Mouse (Mus musculus): ENCODE results near the gene Hspa4. TPM values are rescaled to one million over a fixed set of nuclear protein-coding genes. Genes with fewer than 3 reads are reported as not detected.

Gene Hspa4
- 21.1 and 23.7 TPM in 2 replicates for polyA plus RNA-seq (2012; rRNA removed; ENCODE audit: low replicate concordance)

DNA sequence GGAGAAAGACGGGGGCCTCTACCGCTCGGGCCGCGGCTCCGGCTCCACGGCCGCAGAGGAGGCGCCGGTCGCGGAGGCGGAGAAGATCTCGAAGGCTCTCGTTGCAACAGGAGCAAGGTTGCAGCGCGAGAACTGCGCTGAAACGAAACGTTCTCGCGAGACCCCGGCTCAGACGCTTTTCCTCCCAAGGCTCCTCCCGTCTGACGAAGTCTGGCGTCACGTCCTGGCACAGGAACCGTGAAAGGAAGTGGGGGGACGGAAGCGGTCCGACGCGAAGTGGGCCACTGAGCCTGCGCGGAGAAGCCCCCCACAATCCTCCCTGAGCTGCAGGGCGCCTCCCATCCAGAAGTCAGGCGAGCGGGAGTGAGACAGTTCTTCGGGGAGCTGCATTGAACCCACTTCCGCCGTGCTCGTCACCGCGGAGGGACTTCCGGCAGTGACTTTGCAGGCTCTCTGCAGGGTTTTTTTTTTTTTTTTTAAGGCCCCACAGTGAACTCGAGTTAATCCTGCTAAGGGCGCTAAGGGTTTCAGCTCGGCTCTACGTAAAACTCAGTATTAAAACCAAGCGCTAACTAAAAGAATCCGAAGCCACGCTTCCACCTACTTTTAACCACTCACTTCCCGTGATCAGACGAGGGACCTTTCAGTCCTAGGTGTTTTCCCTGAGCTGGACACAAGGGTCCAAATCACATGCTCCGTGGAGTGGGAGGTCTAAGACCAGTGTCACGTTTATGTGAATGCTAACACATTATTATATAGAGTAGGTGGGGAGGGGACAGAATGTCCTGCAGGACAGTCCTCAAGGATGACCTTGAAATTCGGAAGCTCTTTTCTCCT lies at the start of gene Hspa4:
Hspa4 (minus strand) TSS at position 128 of the 837 bp plus-strand sequence.

DNA sequence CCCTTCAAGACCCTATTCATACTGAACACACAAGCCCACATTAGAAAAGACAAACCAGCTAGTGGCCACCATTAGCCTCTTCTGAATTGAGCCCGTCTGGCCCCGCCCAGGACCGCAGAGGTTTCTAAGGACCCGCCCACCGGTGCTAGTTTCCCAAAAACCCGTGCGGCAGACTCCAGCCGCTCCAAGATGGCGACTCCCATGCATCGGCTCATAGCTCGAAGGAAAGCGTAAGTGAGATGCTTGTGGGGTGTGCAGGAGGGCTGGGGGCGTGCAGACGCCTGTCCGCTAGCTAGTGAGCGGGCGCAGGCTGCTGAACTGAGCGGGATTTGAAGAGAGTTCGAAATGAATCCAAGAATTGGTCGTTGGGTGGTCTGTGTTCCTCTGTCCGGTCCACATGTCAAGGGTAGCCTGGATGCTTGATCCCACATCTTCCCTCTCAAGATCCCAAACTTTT lies 24.3 kb upstream of the Hspa4 start, which contains the start of gene Zcchc10:
Zcchc10 (plus strand) TSS at position 168 of the 457 bp plus-strand sequence.

Other genes with a start within 250 kb of the Hspa4 start
- 2.9 and 3.1 TPM in 2 replicates for gene Zcchc10, start 24.2 kb upstream of the Hspa4 start, polyA plus RNA-seq (2012; rRNA removed; ENCODE audit: low replicate concordance)
- 2.2 and 2.9 TPM in 2 replicates for gene Aff4, start 50.4 kb upstream of the Hspa4 start, polyA plus RNA-seq (2012; rRNA removed; ENCODE audit: low replicate concordance)
- gene Leap2, start 122.7 kb upstream of the Hspa4 start, polyA plus RNA-seq (2012; rRNA removed; ENCODE audit: low replicate concordance): 68.8 and 208 TPM in 2 replicates
- gene Uqcrq, start 130.4 kb upstream of the Hspa4 start, polyA plus RNA-seq (2012; rRNA removed; ENCODE audit: low replicate concordance): 990 and 1,353 TPM in 2 replicates
- gene Gdf9, start 130.6 kb upstream of the Hspa4 start, polyA plus RNA-seq (2012; rRNA removed; ENCODE audit: low replicate concordance): 0.57 and 1.0 TPM in 2 replicates
- 0.06 and 0.16 TPM in 2 replicates for gene Gm10447, start 156.7 kb upstream of the Hspa4 start, polyA plus RNA-seq (2012; rRNA removed; ENCODE audit: low replicate concordance)
- 4.0 and 5.3 TPM in 2 replicates for gene Shroom1, start 156.7 kb upstream of the Hspa4 start, polyA plus RNA-seq (2012; rRNA removed; ENCODE audit: low replicate concordance)
- gene Gm9837, start 170.0 kb upstream of the Hspa4 start, polyA plus RNA-seq (2012; rRNA removed; ENCODE audit: low replicate concordance): not detected in 2 replicates
- gene Gm9945, start 179.7 kb upstream of the Hspa4 start, polyA plus RNA-seq (2012; rRNA removed; ENCODE audit: low replicate concordance): not detected in 2 replicates
- 10.5 and 34.0 TPM in 2 replicates for gene Sowaha, start 179.8 kb upstream of the Hspa4 start, polyA plus RNA-seq (2012; rRNA removed; ENCODE audit: low replicate concordance)
- 5.4 and 13.0 TPM in 2 replicates for gene Sept8, start 218.8 kb upstream of the Hspa4 start, polyA plus RNA-seq (2012; rRNA removed; ENCODE audit: low replicate concordance)

Measured in duodenum, adult 2 months (tissue).